Mouse (Mus musculus) midbrain, embryonic 12.5 days (tissue): ENCODE measurements around the gene Nradd. TPM values are rescaled to one million over a fixed set of nuclear protein-coding genes. Genes with fewer than 3 reads are reported as not detected.

Experiments
- ATAC-seq: fragments of 200-750 bp; cut with Nextera tagmentation; 2 replicates; pipeline ENCODE4 v1.8.0; 2017; ENCODE audit warnings: low read depth, moderate TSS enrichment, moderate library complexity; ENCODE audit not compliant: low FRiP score
- H3K27ac ChIP-seq: fragments of 300-500 bp; sonication (generic); replicated peaks from 2 replicates; pipeline ENCODE4 v1.5.1; 2016; ENCODE audit warnings: mild to moderate bottlenecking
- H3K27me3 ChIP-seq: fragments of 300-500 bp; sonication (generic); 2 replicates; pipeline ENCODE4 v1.6.1; 2016; ENCODE audit warnings: mild to moderate bottlenecking
- H3K36me3 ChIP-seq: fragments of 300-500 bp; sonication (generic); 2 replicates; pipeline ENCODE4 v1.6.1; 2016
- H3K4me1 ChIP-seq: fragments of 300-500 bp; sonication (generic); 2 replicates; pipeline ENCODE4 v1.6.1; 2016
- H3K4me2 ChIP-seq: fragments of 300-500 bp; sonication (generic); replicated peaks from 2 replicates; pipeline ENCODE4 v1.6.1; 2016; ENCODE audit warnings: mild to moderate bottlenecking, moderate library complexity
- H3K4me3 ChIP-seq: fragments of 300-500 bp; sonication (generic); 2 replicates; pipeline ENCODE4 v1.5.1; 2016; ENCODE audit warnings: mild to moderate bottlenecking
- H3K9ac ChIP-seq: fragments of 300-500 bp; sonication (generic); replicated peaks from 2 replicates; pipeline ENCODE4 v1.6.1; 2016; ENCODE audit warnings: mild to moderate bottlenecking, moderate library complexity
- H3K9me3 ChIP-seq: fragments of 300-500 bp; sonication (generic); 2 replicates; pipeline ENCODE4 v1.6.1; 2016; ENCODE audit warnings: mild to moderate bottlenecking
- WGBS: fragments of 180-500 bp; shearing (Covaris S2); methylation state at CpG from one replicate; pipeline ENCODE4 v1.1.7; 2016; 5-methylcytosine and 5-hydroxymethylcytosine counted together
- polyA plus RNA-seq: library from polyadenylated mRNA; unstranded; fragments of >200 nt; fragmentation: Nextera tagmentation; extraction: Ambion mirVana; gene quantifications from 2 replicates; pipeline ENCODE4 v1.2.1, GENCODE M21; 2016

Nradd gene
- polyA plus RNA-seq, 1 experiment from 2014 or later = 44.6 TPM

DNA sequence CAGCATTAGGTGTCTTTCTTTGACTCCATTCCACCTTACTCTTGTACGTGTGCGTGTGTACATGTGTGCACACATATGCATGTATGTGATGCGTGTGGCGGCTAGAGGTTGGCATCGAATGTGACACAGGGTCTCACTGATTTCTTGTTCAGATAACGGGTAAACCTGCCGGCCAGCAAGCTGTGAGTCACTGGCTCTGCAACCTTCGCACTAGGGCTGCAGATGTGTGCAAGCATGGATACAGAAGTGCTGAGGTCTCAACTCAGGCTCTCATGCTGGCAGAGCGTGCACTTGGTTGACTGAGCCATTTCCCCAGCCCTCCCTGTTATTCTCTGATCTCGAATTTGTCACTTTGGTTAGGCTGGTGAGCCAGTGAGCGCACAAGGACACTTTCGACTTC, 35.3 kb upstream of the Nradd start:
- H3K36me3 ChIP-seq = no peaks in the 10 kb centered on the region
- no peaks in the 10 kb centered on the region for H3K9me3 ChIP-seq
- ATAC-seq = no peak
- no peak overlapping the region for H3K4me2 ChIP-seq
- peaks cover 23% of the 10 kb centered on the region for H3K4me1 ChIP-seq
- 95% methylated on average over 12 of the region's 12 CpGs for WGBS
- H3K9ac ChIP-seq = no peak overlapping the region
- no peak overlapping the region for H3K4me3 ChIP-seq
- no peak overlapping the region for H3K27ac ChIP-seq
- no peaks in the 10 kb centered on the region for H3K27me3 ChIP-seq

DNA sequence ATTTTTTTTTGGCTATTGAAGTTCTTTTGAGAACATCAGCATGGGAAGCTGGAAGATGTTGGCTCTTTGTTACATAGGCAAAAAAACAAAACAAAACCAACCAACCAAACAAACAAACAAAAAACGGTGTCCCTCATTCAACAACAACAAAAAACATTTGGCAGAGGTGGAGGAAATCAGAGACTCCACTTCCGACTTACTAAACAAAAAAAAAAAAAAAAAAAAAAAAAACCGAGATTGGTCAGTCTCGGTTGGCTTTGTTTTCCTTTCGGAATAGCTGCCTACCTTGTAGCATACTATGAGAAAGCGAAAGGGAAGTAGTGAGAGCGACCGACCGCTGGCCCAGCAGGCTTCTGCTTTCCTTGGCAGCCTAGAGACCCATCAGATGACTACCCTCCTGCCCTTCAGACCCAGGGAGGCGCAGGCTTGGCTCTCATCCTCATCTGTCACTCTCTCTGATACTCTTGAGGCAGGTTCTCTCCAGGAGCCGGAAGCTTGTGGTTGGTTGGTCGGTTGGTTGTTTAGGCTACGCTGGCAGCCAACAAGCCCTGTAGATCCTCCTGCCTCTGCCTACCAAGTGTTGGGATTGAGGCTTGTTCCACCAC, 33.3 kb upstream of the Nradd start:
- Histone ChIP-seq H3K4me3 (peak overlapping the region; percentile 73), H3K9me3 (no peaks in the 10 kb centered on the region), H3K4me1 (peaks cover 38% of the 10 kb centered on the region), H3K36me3 (no peaks in the 10 kb centered on the region), H3K9ac (peak overlapping the region; percentile 85), H3K4me2 (peak overlapping the region; percentile 69), H3K27ac (no peak overlapping the region), H3K27me3 (peaks cover 13% of the 10 kb centered on the region)
- 83% methylated on average over 13 of the region's 13 CpGs for WGBS
- no peak for ATAC-seq

DNA sequence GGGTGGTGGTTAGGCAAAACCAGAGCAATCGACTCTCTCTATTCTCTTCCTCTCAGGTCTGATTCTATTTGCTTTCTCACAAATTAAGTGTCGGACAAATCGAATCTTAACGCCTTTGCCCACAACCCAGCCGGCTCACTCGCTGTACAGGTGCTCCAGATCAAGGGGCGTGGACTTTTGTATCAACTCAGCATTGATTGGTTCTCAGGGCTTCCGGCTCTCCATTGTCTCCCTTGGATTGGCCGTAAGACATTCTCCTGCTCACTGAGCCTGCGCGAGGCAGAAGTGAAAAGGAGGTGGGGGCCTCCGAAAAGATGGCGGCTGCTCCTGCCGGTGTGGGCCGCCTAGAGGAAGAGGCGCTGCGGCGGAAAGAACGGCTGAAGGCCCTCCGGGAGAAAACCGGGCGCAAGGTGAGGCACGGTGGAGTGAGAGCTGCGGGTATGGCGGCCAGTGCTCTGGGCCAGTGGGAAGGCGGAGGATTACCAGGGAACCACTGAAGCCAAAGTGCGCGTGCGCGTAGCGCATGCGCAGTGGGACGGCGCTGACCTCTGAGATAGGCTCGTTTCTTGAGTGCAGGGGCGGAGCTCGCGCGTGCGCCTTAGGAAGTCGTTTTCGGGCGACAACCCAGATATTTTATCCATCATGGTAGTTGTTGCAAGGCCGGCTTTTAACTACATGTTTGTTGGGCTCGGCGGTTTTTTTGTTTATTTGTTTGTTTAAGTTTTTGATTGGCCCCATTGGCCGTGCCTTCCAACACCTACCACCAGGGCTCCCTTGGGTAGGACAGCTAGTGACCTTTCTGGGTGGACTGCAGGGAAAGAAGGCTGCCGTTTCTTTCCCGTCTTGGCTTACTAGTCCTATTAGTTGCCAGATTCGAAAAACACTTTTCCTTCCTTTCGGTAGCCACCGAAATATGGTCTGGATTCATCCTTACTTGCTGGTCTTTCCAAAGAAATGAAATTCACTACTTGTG, 32.3 kb upstream of the Nradd start, which contains the start of gene Ccdc12:
TSS of gene Ccdc12 (plus strand) at position 255 of the 973 bp plus-strand sequence.
- H3K4me1 ChIP-seq = peaks cover 43% of the 10 kb centered on the region

DNA sequence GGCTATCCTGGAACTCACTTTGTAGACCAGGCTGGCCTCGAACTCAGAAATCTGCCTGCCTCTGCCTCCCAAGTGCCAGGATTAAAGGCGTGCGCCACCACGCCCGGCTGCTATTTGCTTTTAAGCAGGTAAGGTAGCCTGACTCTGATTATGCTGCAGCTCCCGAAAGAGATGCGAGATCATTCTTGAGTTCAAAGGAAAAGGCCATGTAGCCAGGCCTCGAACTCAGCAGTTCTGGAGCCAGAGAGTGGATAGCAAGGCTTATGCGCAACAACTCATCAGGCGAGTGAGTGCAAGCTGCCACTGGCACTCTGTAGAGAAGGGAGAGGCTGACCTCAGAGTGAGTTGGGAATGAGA, 31.4 kb upstream of the Nradd start:
- 86% methylated on average over 10 of the region's 10 CpGs for WGBS
- ATAC-seq = no peak
- Histone ChIP-seq H3K36me3 (no peaks in the 10 kb centered on the region), H3K9me3 (no peaks in the 10 kb centered on the region), H3K4me2 (peak overlapping the region; percentile 71), H3K27me3 (peaks cover 33% of the 10 kb centered on the region), H3K4me3 (peak overlapping the region; percentile 73), H3K4me1 (peaks cover 43% of the 10 kb centered on the region), H3K27ac (peak overlapping the region; percentile 93), H3K9ac (peak overlapping the region; percentile 85)

More for the DNA sequence above, 32.3 kb upstream of the Nradd start, which contains the start of gene Ccdc12:
- H3K36me3 ChIP-seq = no peaks in the 10 kb centered on the region
- WGBS = under 1% methylated on average over 52 of the region's 52 CpGs
- peak; percentile 96 for ATAC-seq
- H3K4me3 ChIP-seq = peak within 1 kb of the TSS; percentile 73
- H3K9me3 ChIP-seq = no peaks in the 10 kb centered on the region
- peak within 1 kb of the TSS; percentile 85 for H3K9ac ChIP-seq
- H3K27ac ChIP-seq = peak within 1 kb of the TSS; percentile 93
- H3K27me3 ChIP-seq = peaks cover 24% of the 10 kb centered on the region
- peak within 1 kb of the TSS; percentile 71 for H3K4me2 ChIP-seq

DNA sequence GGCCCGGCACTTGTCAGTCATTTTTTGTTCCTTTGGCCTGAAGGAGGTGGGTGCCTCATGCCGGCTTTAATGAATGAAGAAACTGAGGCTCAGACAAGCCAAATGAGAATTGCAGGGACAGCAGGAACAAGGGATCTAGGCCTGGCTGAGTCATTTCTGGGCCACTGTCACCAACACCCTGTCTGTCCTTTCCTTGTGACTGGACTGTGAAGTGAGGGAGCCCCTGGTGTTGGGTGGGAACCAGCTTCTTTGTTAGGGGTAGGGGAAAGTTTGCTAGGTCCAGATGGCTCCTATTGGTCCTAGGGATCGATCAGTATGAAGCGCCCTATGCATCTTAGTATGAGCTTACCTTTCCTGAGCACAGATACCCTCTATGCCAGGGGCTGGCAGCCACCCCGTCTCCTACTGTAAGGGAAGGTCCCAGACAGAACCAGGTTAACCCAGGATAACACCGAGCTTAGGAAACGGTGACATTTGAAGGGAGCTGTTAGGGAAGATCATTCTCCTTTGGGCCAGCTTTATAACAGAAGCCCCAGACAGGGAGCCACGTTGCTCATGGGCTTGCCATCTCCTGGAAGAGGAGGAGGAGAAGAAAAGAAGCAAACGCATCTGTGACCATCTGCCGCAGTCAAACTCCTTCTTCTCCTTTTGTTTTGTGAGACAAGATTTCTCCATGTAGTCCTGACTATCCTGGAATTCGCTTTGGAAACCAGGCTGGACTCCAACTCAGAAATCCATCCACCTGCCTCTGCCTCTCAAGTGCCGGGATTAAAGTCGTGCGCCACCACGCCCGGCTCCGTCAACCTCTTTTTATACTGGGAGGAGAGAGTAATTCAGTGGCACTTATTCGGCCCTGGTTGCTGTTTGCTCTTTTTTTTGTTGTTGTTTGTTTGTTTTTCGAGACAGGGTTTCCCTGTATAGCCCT, 30.7 kb upstream of the Nradd start:
- WGBS = 81% methylated on average over 19 of the region's 19 CpGs
- H3K9me3 ChIP-seq = no peaks in the 10 kb centered on the region
- H3K27ac ChIP-seq = peak overlapping the region; percentile 93
- 0 out of 2 replicates have a peak overlapping the region, but pooled peaks have one; percentile 74 for H3K4me3 ChIP-seq
- no peaks in the 10 kb centered on the region for H3K36me3 ChIP-seq
- peaks cover 48% of the 10 kb centered on the region for H3K4me1 ChIP-seq
- peak overlapping the region; percentile 98 for H3K4me2 ChIP-seq
- no peak overlapping the region for H3K9ac ChIP-seq
- no peak for ATAC-seq
- H3K27me3 ChIP-seq = peaks cover 33% of the 10 kb centered on the region

DNA sequence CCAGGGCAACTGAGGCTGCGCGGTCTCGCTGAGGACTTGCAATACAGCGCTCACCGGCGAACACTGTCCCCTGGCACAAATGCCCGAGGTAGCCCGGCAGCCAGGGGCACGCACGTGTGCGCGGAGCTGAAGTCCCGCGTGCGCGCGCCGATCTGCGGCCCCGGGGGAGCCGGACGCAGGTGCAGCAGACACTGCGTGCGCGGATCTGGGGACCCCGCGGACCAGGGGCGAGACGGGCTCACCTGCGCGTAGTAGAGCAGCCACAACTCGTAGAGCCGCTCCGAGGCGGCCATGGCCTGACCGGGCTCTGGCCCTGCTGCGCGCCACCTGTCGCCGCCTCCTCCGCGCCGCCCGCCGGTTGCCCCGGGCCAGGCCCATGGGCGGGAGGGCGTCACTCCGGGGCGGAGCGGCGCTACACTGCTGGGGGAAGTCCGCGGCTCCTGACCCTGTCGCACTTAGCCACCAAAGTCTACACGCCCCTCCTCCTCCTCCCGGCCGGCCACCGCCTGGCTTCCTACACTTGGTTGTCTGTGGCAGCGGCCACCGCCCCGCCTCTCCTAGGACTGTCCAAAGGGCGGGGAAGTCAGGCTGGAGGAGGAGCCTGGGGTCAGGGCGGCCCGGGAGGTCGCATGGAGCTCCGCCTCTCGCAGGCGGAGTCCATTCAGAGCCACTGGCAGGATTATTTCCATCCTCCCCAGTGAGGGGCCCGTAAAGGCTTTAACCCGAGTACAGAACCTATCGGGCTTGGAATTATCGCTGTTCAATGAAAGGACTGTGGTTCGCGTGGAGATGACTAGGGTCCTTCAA, 29.6 kb upstream of the Nradd start, which contains the start of gene Nbeal2:
TSS of gene Nbeal2 (minus strand) at position 507 of the 807 bp plus-strand sequence.
- Histone ChIP-seq H3K27ac (peak within 1 kb of the TSS; percentile 1; the same call in 1 of the 2 replicates), H3K4me2 (peak within 1 kb of the TSS; percentile 98), H3K9me3 (no peaks in the 10 kb centered on the region), H3K4me1 (peaks cover 59% of the 10 kb centered on the region), H3K9ac (peak within 1 kb of the TSS; percentile 66), H3K4me3 (peak within 1 kb of the TSS; percentile 74), H3K27me3 (peaks cover 33% of the 10 kb centered on the region), H3K36me3 (no peaks in the 10 kb centered on the region)
- ATAC-seq = peak; percentile 76
- WGBS = under 1% methylated on average over 71 of the region's 75 CpGs

DNA sequence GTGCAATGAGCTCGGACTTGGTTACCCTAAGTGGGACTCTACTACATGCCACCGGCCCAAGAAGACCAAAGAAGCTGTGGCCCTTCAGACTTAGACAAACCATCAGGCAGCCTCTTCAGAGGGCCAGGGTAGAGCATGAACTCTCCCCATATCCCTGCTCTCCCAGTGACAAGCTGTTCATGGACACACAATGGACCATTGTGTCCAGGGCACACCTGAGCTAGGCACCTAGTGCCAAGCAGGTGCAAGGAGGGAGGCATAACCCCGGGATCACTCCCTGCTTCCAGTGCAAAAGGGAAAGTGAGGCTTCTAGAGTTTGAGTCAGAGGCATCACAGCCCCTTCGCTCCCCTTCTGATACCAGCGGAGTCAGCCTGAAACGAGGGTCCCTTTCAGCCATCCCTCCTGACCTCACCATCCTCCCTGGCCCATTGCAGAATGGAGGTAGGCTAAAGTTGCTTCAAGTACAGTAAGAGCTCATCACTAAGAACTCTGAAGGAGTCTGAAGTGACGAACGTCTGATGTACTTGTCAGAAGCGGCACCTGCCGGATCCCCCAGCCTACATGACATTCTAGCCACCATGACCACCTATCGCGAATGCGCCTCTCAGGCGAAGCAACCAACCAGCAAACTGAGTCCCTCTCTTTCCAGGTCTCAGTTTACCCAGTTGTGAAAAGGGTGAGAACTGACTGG, 28.9 kb upstream of the Nradd start:
- H3K36me3 ChIP-seq = no peaks in the 10 kb centered on the region
- peaks cover 59% of the 10 kb centered on the region for H3K4me1 ChIP-seq
- H3K27me3 ChIP-seq = peaks cover 38% of the 10 kb centered on the region
- H3K9me3 ChIP-seq = no peaks in the 10 kb centered on the region
- no peak for ATAC-seq
- no peak overlapping the region for H3K27ac ChIP-seq
- 23% methylated on average over 14 of the region's 14 CpGs for WGBS
- peak overlapping the region; percentile 98 for H3K4me2 ChIP-seq
- H3K9ac ChIP-seq = peak overlapping the region; percentile 66
- peak overlapping the region; percentile 74 for H3K4me3 ChIP-seq

DNA sequence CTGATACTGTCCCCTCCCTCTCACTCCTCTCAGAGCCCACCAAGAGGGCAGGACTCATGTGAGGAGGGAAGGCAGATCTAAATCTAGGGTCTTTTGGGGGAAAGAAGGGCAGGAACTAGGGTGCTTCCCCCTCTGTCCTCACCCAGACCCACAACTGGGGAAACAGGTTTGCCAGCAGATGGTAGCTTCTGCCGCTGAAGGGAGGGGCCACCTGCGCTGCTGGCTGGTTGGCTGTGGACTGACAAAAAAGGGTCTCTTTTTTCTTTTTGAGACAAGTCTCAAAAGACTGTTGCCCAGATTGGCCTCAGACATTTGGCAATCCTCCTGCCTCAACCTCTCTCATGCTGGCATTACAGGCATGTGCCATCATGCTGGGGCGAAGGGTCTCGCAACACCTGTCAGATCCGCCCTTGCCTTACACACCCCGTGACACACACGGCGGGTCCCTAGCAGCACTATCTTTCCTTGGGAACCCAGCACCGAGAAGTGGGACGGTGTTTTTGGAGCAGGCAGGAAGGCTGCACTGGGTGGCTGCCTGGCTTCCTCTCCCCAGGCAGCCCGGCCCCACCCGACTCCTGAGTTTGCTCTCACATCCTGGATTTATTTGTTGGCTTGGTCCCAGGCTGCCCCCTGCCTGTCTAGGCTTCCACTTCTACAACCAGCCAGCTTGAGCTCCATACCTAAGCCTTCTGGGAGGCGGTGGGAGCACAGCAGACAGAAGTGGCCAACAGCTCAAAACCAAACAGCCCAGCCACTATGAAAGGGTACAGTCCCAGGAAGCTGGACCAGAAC, 27.9 kb upstream of the Nradd start:
- no peaks in the 10 kb centered on the region for H3K36me3 ChIP-seq
- ATAC-seq = no peak
- peaks cover 50% of the 10 kb centered on the region for H3K4me1 ChIP-seq
- H3K4me2 ChIP-seq = peak overlapping the region; percentile 98
- H3K4me3 ChIP-seq = no peak overlapping the region
- 46% methylated on average over 13 of the region's 13 CpGs for WGBS
- no peak overlapping the region; the same call in 1 of the 2 replicates for H3K9ac ChIP-seq
- no peaks in the 10 kb centered on the region for H3K9me3 ChIP-seq
- peaks cover 38% of the 10 kb centered on the region for H3K27me3 ChIP-seq
- H3K27ac ChIP-seq = no peak overlapping the region

DNA sequence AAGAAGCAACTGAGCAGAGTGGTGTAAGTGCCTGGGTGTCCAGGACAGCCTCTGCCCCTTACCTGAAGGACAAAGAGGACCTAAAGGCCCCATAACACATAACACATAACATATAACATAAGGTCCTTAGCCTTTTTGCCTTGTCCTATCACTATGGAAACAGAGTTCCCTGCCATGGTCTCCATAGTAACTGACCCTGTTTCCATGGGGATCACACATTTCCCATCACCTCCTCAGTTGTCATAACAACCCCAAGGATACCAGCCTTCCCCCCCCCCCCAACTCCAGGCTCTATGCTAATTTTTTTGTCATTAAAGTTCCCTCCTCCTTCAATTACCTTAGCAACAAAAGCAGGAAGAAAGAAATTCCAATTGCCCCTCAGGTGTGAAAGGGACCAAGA, 25.5 kb upstream of the Nradd start:
- peak overlapping the region; percentile 22; the same call in 1 of the 2 replicates for H3K4me2 ChIP-seq
- no peak overlapping the region for H3K9ac ChIP-seq
- no peak overlapping the region for H3K4me3 ChIP-seq
- ATAC-seq = no peak
- H3K9me3 ChIP-seq = no peaks in the 10 kb centered on the region
- H3K36me3 ChIP-seq = no peaks in the 10 kb centered on the region
- H3K27me3 ChIP-seq = peaks cover 38% of the 10 kb centered on the region
- H3K4me1 ChIP-seq = peaks cover 42% of the 10 kb centered on the region
- peak overlapping the region; percentile 69 for H3K27ac ChIP-seq

DNA sequence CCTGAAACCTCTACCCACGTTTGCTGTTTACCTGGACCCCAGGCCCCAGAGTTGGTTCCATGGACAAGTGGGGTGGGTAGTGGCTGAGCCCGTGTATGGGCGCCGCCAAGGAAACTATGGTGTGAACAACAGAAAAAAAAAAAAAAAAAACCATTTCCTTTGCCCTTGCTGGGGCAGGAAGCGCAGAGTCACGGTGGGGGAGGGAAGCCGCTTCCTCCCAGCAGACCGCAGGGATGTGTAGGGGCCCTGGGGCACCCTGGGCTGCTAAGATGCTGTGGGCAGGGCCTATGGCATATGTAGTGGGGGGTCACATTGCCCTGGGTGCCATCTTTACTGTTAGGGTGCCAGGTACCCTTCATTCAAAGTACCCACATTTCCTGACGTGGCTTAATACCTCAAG, 21.0 kb upstream of the Nradd start:
- Histone ChIP-seq H3K9me3 (no peaks in the 10 kb centered on the region), H3K4me3 (no peak overlapping the region), H3K27me3 (peaks cover 10% of the 10 kb centered on the region; the same call in 1 of the 2 replicates), H3K27ac (no peak overlapping the region), H3K9ac (no peak overlapping the region), H3K4me1 (peaks cover 13% of the 10 kb centered on the region), H3K4me2 (no peak overlapping the region), H3K36me3 (no peaks in the 10 kb centered on the region)
- WGBS = 90% methylated on average over 9 of the region's 9 CpGs
- no peak for ATAC-seq
